Mouse (Mus musculus): ENCODE data around the gene Tmem203.

Gene Tmem203

GRCm38 (mm10) chr2:25291184-25292053 lies 36.2 kb downstream of the Tmem203 start:
- DNase-seq (ENCODE audit: low spot score) = no peak

DNA sequence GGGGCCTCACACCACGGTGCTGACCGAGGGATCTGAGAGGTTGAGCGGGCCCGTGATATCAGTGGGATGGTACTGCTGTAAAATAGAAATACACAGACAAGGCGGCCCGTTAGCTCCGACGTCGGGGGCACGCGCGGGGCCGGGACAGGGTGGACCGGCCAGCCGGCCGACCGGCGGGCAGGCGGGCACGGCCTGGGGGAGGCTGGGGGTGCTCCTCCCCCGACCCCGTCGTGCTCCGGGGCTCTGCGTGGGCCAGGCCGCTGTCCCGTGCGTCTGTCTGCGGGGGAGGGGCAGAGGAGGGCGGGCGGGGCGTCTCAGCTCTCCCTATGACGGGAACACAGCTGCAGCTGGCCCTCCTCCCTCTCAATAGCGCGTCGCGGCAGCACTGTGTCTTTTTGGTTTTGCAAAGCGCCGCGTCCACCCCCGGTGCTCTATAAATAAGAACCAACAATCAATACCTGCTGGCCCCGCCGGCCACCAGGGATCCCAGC lies 36.9 kb downstream of the Tmem203 start:
- no peak for DNase-seq (ENCODE audit: low spot score)

DNA sequence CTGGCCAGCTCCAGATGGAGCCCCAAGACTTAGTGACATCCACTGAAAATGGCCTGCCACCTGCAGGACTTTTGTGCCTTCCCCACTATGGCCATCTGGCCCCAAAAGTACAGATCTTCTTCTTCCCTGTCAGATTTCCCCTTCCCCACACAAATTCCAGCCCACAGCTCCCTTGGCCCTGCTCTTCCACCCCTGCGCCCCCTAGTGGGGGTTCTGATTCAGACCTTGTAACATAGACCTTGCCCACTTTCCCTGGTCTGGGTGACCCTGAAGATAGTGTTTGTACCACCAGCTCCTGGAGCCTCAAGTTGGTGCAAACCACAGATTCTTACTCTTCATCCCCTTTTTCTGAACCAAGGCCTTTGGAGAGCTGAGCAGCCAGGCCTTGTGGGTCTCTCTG lies 37.6 kb downstream of the Tmem203 start:
- no peak for DNase-seq (ENCODE audit: low spot score)

GRCm38 (mm10) chr2:25293706-25294105 lies 38.5 kb downstream of the Tmem203 start:
- no peak for DNase-seq (ENCODE audit: low spot score)

DNA sequence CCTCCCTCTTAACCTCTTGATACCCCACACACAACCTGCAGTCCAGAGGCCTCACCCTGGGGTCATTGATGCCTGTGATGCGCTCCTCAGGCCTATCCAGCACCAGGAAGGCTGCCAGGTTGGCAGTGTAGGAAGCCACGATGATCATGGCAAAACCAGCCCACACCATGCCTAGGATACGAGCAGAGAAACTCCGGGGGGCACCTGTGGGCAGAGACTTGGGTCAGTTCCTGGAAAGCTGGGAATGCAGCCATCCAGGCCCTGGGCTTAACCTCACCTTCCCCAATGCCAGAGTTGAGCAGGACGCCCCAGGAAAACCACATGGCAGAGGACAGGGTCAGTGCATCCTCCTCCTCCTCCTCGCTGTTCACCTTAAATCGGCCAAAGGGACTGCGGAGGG lies 41.9 kb downstream of the Tmem203 start:
- DNase-seq (ENCODE audit: low spot score) = no peak

GRCm38 (mm10) chr2:25298046-25298445 lies 42.8 kb downstream of the Tmem203 start:
- DNase-seq (ENCODE audit: low spot score) = no peak

GRCm38 (mm10) chr2:25303452-25303851 lies 48.2 kb downstream of the Tmem203 start:
- no peak for DNase-seq (ENCODE audit: low spot score)

- DNase-seq (ENCODE audit: low spot score) = no peak
Measured at GRCm38 (mm10) chr2:25303931-25304656, 48.9 kb downstream of the Tmem203 start.

- DNase-seq (ENCODE audit: low spot score) = no peak
Measured at GRCm38 (mm10) chr2:25304657-25305541, 49.7 kb downstream of the Tmem203 start.
